In the genomic region with DNA sequence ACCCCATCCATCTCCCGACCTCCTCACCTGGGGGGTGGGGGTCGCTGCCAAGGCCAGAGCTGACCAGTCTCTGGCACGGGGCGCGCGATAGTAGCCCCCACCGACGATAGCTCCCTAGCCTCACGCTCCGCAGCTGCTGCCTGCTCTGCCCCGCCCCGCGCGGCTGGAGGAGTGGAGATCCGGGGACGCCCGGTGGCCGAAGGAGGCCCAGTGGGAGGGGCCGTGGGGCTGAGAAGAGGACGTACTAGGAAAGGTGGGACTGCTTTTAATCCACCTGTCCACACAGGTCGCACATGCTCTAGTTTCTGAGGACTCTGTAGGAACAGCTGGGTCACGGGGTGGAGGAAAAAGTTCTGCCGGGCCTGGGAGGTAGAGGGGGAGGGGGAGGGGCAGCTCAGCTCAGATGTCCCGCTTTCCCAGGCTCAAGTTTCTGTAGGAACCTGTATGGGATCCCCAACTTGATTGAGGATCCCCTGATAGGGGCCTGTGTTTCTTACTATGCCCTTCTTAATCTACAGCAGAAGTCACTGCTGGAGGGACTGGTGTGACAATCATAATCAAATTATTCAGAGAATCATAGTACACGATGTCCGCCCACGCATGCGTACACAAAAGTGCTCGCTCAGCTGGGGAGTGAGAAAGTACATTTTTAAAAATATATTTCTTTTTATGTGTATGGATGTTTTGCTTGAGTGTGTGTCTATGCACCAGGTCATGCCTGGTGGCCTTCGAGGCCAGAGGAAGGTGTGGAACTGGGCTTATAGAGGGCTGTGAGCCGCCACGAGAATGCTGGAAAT, we compare ENCODE assay signal across 8 mouse cellular contexts. TPM values are rescaled to one million over a fixed set of nuclear protein-coding genes. Genes with fewer than 3 reads are reported as not detected.
A peak's percentile ranks its signal among the peaks of the same experiment; 100 is the strongest.
DNase-seq lines count a peak whose midpoint lies in the region; ATAC-seq lines count a peak whose summit lies in the region.

A gene (minus strand): TSS at position 161 of the 797 bp plus-strand sequence.

- 12% methylated on average over 32 of the region's 32 CpGs for WGBS in embryonic facial prominence, embryonic 10.5 days
- WGBS in midbrain, embryonic 14.5 days: 15% methylated on average over 32 of the region's 32 CpGs

- peaks cover 76% of the 10 kb centered on the region for H3K4me1 ChIP-seq in embryonic facial prominence, embryonic 10.5 days
- peaks cover 22% of the 10 kb centered on the region for H3K4me1 ChIP-seq in midbrain, embryonic 14.5 days (ENCODE audit: control insufficient read depth, insufficient read depth, low read length)

- ATAC-seq in midbrain, embryonic 14.5 days (ENCODE audit: low FRiP score, low TSS enrichment): peak; percentile 25; the same call in 1 of the 2 replicates

- no peaks in the 10 kb centered on the region for H3K36me3 ChIP-seq in embryonic facial prominence, embryonic 10.5 days (replicated peaks)
- H3K36me3 ChIP-seq in midbrain, embryonic 14.5 days (ENCODE audit: control insufficient read depth, insufficient read depth, low read length): no peaks in the 10 kb centered on the region

- H3K4me2 ChIP-seq in midbrain, embryonic 14.5 days (ENCODE audit: low read length): peak within 1 kb of the TSS; percentile 51

- H3K4me3 ChIP-seq in embryonic facial prominence, embryonic 10.5 days: peak within 1 kb of the TSS; percentile 58
- H3K4me3 ChIP-seq in midbrain, embryonic 14.5 days (replicated peaks; ENCODE audit: low read depth, low read length): peak within 1 kb of the TSS; percentile 17; the same call in 1 of the 2 replicates

- H3K9ac ChIP-seq in midbrain, embryonic 14.5 days (replicated peaks; ENCODE audit: low read length): no peak within 1 kb of the TSS; the same call in 1 of the 2 replicates

- peak within 1 kb of the TSS; percentile 76 for H3K27ac ChIP-seq in embryonic facial prominence, embryonic 10.5 days (replicated peaks)
- no peak within 1 kb of the TSS for H3K27ac ChIP-seq in midbrain, embryonic 14.5 days (replicated peaks; ENCODE audit: low read depth, low read length)

- peak; percentile 59 for DNase-seq in urinary bladder, adult 2 months (ENCODE audit: low spot score)
- no peak for DNase-seq in urinary bladder, adult 18-20 months (ENCODE audit: low spot score in 2 of 2)
- DNase-seq in embryonic facial prominence, embryonic 10.5 days (ENCODE audit: low spot score): peak; percentile 68
- DNase-seq in heart, adult 8-10 months (ENCODE audit: low spot score): no peak
- peak; percentile 79 for DNase-seq in kidney, adult 18-20 months
- peak; percentile 83 for DNase-seq in liver
- DNase-seq in midbrain, embryonic 14.5 days: peak; percentile 58
- no peak for DNase-seq in frontal cortex, postnatal 10 days (ENCODE audit: low spot score in 2 of 2)

- H3K27me3 ChIP-seq in embryonic facial prominence, embryonic 10.5 days (replicated peaks; ENCODE audit: low read depth, poor library complexity, severe bottlenecking): peaks cover 92% of the 10 kb centered on the region
- peaks cover 25% of the 10 kb centered on the region for H3K27me3 ChIP-seq in midbrain, embryonic 14.5 days (ENCODE audit: control insufficient read depth, insufficient read depth, low read length)

- no peaks in the 10 kb centered on the region for H3K9me3 ChIP-seq in embryonic facial prominence, embryonic 10.5 days
- no peaks in the 10 kb centered on the region for H3K9me3 ChIP-seq in midbrain, embryonic 14.5 days (ENCODE audit: control insufficient read depth, low read length)

RNA-seq across cellular contexts. Expression of the gene that starts here (rescaled TPM):
- polyA plus RNA-seq in urinary bladder, adult 2 months (2012; rRNA removed): 210 and 219 TPM in 2 replicates
- 53.4 and 58.1 TPM in 2 replicates for polyA plus RNA-seq in embryonic facial prominence, embryonic 10.5 days (2016; fragmentation: Nextera tagmentation; extraction: Ambion mirVana)
- 10 to 100 TPM; 58.9 to 70.8 (median 66.9) TPM for total RNA-seq in heart, adult 8-10 months (2022)
- 21.2 and 33.2 TPM in 2 replicates for polyA plus RNA-seq in midbrain, embryonic 14.5 days (2014; fragmentation: Nextera tagmentation; extraction: Ambion mirVana)

Comparison
In these comparisons a context has a peak if more than half of its experiments do, and no peak if none do; other contexts are left out.
1. DNase-seq: peak in urinary bladder, adult 2 months (single experiment), embryonic facial prominence, embryonic 10.5 days (single experiment), kidney, adult 18-20 months (single experiment), liver (single experiment) and midbrain, embryonic 14.5 days (single experiment); none in urinary bladder, adult 18-20 months (0 of 2), heart, adult 8-10 months (single experiment) and frontal cortex, postnatal 10 days (0 of 2).